Mouse (Mus musculus) kidney, embryonic 14.5 days (tissue): ENCODE measurements around the gene Fam193a. TPM values are rescaled to one million over a fixed set of nuclear protein-coding genes. Genes with fewer than 3 reads are reported as not detected.

Experiments
- polyA plus RNA-seq: library from polyadenylated mRNA; unstranded; fragments of >200 nt; fragmentation: Nextera tagmentation; extraction: Ambion mirVana; gene quantifications from 2 replicates; pipeline ENCODE4 v1.2.1, GENCODE M21; 2014

Fam193a gene
- polyA plus RNA-seq, 1 experiment from 2014 or later: 18.4 TPM

Other genes with a start within 250 kb of the Fam193a start
- 0.61 and 1.1 TPM in 2 replicates for gene Poln, start 200.5 kb upstream of the Fam193a start, polyA plus RNA-seq
- gene Haus3, start 200.4 kb upstream of the Fam193a start, polyA plus RNA-seq: 45.1 and 46.1 TPM in 2 replicates
- gene Mxd4, start 182.2 kb upstream of the Fam193a start, polyA plus RNA-seq: 46.1 and 53.0 TPM in 2 replicates
- 0.14 and 0.37 TPM in 2 replicates for gene Zfyve28, start 81.5 kb upstream of the Fam193a start, polyA plus RNA-seq
- not detected in 2 replicates for gene Cfap99, start 81.3 kb upstream of the Fam193a start, polyA plus RNA-seq
- gene Rnf4, start 33.6 kb upstream of the Fam193a start, polyA plus RNA-seq: 140 and 213 TPM in 2 replicates
- gene Tnip2, start 144.1 kb downstream of the Fam193a start, polyA plus RNA-seq: 10.8 and 16.1 TPM in 2 replicates
- 9.0 and 11.1 TPM in 2 replicates for gene Sh3bp2, start 155.9 kb downstream of the Fam193a start, polyA plus RNA-seq
- 124 and 183 TPM in 2 replicates for gene Add1, start 203.7 kb downstream of the Fam193a start, polyA plus RNA-seq